Mouse (Mus musculus) right cerebral cortex, postnatal 10 days (tissue): ENCODE data around the gene Gm28374.
A peak's percentile ranks its signal among the peaks of the same experiment; 100 is the strongest.
"Not testable (repeated sequence)": the region's sequence is repeated elsewhere in the genome, so short reads cannot be mapped to it uniquely, and the experiment has no call there.

Experiments used
- DNase-seq, 2 experiments: peaks; one replicate each; pipeline ENCODE4 v3.0.0; 2021; ENCODE audit warnings: low spot score in 2 of 2

The Gm28374 gene

DNA sequence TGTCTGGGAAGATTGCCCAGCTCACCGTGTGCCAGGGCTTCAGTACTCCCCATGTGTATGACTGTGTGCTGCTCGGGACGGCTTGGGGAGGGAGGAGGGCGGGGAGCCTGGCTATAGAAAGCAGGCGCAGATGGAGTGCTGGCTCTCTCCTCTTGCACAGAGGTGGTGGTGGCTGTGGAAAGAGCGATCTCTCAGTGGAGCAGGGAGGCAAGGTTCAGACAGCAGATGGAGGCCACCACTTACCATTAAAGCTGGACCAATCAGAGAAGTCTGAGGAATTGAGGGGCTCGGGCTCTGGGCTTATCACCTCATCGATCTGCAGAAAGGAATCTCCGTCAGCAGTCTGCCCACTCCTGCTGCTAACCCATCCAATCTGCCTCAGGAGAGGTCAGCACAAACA lies at the start of gene Gm28374:
Gene Gm28374 (minus strand): TSS at position 101 of the 400 bp plus-strand sequence.
- no peak for DNase-seq

GRCm38 (mm10) chr19:6130414-6131128 lies 48.5 kb upstream of the Gm28374 start:
- DNase-seq, result not testable (repeated sequence)

DNA sequence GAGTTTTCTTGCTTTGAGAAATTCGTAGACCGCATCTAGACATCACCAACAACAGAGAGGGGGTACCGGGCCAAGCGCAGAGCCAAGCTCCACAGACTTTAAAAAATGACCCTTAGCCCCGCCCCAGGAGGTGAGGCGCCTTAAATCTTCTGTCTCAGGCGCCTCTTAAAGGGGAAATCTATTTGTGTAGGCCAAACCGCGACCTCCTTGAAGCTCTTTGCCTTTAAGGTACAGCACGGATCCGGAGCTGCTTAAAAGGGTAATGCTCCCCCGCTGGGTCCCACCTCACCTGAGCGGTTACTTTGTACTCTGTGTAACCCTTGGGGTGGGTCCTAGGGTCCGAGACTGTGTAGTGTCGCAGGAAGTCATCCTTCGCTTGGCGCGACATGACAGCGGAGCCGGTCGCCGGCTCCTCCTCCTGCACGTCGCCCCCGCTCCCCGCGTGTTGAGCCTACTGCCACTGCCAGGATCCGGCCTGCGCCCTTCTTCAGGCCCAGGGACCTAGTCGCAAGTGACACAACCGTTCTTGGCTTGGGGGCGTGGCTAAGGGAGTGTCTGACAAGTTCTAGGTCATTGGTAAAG lies 45.8 kb upstream of the Gm28374 start, which contains the start of gene Snx15:
Gene Snx15 (minus strand): TSS at position 545 of the 582 bp plus-strand sequence.
- DNase-seq, result peak; percentile 96 to 97

DNA sequence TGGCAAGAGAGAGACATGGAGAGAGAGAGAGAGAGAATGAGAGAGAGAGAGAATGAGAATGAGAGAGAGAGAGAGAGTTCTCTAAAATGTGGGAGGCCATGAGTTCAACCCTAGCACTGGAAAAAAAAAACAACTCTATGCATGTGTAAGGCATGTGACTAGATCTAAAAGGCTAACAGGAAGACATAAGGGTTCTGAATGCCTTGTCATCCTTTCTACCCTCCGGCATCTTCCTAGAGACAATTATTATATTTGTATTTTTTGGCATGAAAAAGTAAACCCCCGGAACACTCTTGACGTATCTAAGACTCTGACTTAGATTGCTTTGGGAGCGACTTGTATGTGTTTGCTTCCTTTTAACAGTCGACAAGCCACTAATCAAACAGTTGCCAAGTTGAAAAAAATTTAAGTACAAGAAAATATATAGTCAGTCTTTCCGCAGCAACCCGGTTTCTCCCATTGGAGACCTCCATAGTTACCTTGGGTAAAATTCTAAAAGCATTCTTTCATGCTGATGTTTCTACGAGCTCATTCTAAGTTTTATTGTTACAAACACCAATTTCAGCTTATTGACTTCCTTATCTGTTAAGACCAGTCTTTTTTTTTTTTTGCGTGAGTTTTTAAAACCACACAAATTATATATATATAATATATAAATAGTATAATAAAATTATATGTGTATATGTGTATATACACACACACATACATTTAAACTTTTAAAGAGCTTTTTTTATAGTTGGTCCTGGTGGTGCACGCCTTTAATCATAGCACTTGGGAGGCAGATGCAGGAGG lies 44.9 kb upstream of the Gm28374 start:
- no peak for DNase-seq

GRCm38 (mm10) chr19:6126289-6126688 lies 44.2 kb upstream of the Gm28374 start:
- DNase-seq, result no peak

DNA sequence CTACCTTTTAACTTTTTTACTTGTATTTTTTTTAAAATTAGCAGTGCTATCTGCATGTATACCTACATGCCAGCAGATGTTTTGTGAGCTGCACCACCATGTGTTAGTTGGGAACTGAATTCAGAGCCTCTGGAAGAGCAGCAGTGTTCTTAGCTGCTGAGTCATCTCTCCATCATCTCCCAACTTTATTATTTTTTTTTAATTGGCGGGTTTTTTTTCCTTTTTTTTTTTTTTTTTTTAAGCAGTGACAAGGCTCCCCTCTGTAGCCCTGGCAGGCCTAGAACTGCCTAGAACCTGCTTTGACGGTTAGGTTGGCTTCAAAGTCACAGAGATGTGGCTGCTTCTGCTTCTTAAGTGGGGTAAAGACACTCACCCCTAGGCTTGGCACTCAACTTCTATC lies 42.8 kb upstream of the Gm28374 start:
- DNase-seq, result no peak

GRCm38 (mm10) chr19:6123330-6123729 lies 41.3 kb upstream of the Gm28374 start:
- DNase-seq, result no peak

- DNase-seq, result no peak
These were observed 39.7 kb upstream of the Gm28374 start for GRCm38 (mm10) chr19:6121761-6122160.

DNA sequence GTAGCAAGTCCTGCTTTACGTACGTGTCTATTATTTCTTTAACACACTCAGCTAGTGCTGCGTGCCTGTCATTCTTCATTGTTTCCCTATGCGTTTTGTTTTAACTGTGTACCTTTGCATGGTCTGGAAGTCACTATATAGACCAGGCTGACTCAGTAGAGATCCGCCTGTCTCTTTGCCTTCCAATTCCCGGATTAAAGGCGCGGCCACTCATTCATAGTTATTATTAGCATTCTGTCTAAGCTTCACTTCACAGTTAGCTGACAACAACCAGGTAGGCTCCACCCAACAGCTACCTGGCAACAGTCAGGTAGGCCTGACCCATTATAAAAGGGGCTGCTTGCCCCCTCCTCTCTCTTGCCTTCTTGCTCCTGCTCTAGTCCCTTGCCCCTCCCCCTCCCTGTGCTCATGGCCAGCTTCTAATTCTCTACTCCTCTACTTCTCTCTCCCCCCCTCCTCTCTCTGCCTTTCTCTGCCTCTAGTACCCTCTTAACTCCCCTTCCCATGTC lies 36.7 kb upstream of the Gm28374 start:
- peak; percentile 47 to 59 for DNase-seq

- peak; percentile 94 for DNase-seq
These were observed 36.1 kb upstream of the Gm28374 start, which contains the start of gene Sac3d1 for GRCm38 (mm10) chr19:6117986-6118676. Sac3d1 (minus strand) TSS chr19:6118650.

- DNase-seq, result peak in 1 of 2 experiments; percentile 28
These were observed 35.4 kb upstream of the Gm28374 start for GRCm38 (mm10) chr19:6117346-6117985.

- peak in 1 of 2 experiments; percentile 41 for DNase-seq
These were observed 34.2 kb upstream of the Gm28374 start for GRCm38 (mm10) chr19:6116113-6116850.

DNA sequence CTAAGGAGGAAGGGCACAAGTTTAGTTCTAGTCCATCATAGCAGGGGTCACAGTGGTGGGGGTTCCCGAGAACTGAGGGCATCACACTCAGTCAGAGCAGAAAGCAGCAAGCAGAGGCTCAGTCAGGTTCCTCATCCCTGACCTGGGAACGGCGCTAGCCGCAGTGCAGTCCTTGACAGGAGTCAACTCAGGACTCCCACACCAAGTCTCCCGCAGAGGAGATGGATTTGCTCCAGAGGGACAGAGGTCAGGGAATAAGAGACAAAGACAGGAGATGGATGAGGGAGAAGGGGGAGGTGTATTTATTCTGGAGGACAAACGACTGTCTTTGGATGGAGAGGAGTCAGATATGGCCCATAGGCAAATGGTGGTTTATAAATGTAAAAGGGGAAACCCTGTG lies 31.1 kb upstream of the Gm28374 start:
- no peak for DNase-seq

DNA sequence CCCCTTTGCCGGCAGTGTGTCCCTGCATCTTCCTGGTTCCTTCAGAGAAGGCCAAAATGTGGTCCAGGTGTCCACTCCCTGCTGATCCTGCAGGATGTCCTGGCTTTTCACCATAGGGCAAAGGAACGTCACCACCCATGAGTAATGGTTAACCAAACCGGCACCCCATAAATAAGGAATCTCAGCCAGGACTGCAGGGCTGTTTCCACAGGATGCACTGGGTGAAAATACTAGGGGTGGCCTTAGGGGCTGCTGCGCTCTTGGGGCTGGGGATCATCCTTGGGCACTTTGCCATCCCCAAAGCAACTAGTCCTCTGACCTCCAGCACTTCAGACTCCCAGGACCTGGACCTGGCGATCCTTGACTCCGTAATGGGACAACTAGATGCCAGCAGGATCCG lies 23.5 kb upstream of the Gm28374 start, which contains the start of gene Naaladl1:
Gene Naaladl1 (plus strand): TSS at position 197 of the 400 bp plus-strand sequence.
- DNase-seq, result no peak

- DNase-seq, result no peak
These were observed 22.4 kb upstream of the Gm28374 start for GRCm38 (mm10) chr19:6104476-6104875.

GRCm38 (mm10) chr19:6102169-6102853 lies 20.3 kb upstream of the Gm28374 start:
- no peak for DNase-seq

GRCm38 (mm10) chr19:6101186-6101585 lies 19.1 kb upstream of the Gm28374 start:
- DNase-seq, result no peak

DNA sequence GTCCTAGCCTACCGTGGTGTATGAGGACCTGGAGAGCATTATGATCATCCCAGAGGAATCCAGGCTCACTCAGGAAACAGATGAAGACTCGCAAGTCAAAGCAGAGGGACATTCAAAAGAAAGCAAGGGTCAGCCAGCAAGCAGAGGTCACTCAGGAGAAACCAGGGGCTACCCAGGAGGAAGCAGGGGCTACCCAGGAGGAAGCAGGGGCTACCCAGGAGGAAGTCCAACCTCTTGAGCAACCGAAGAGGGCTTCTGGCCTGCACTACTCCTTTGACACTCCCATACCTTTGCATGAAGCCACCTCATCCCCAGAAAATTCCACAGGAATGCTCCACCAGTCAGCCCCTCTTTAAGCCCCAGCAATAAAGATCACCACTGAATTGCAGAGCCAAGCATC lies 15.8 kb upstream of the Gm28374 start:
- no peak for DNase-seq

GRCm38 (mm10) chr19:6094119-6094518 lies 12.1 kb upstream of the Gm28374 start, which contains the start of gene AC131692.1:
AC131692.1 (plus strand) TSS chr19:6094419.
- DNase-seq, result no peak

DNA sequence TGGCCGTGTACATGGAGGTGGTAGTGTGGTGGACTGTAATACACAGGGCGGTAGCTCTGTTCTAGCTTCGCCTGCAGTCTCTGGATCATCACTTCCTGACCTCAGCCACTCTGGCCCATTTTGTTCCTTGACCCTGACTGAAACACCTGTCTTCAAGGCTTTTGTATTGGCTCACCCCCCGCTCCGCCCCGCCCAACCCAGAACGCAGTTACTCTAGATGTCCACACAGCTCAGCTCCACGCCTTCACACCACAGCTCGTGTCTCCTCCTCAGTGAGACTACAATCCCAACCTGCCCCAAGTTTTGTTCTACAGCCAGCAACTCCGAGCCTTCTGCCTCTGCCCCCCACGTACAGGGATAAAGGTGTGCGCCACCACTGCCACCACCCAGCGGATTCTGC lies 6.8 kb upstream of the Gm28374 start:
- DNase-seq, result peak in 1 of 2 experiments; percentile 18
